Mouse (Mus musculus) kidney, embryonic 16.5 days (tissue): Measurements from ENCODE around the gene Arrdc3. TPM values are rescaled to one million over a fixed set of nuclear protein-coding genes. Genes with fewer than 3 reads are reported as not detected.

Experiments
- ATAC-seq: fragments of 200-750 bp; cut with Nextera tagmentation; 2 replicates; pipeline ENCODE4 v1.8.0; 2017; ENCODE audit warnings: moderate TSS enrichment; ENCODE audit not compliant: low FRiP score, low TSS enrichment
- H3K27ac ChIP-seq: fragments of 300-500 bp; sonication (generic); 2 replicates; pipeline ENCODE4 v1.5.1; 2014; ENCODE audit warnings: low read length
- H3K27me3 ChIP-seq: fragments of 300-500 bp; sonication (generic); 2 replicates; pipeline ENCODE4 v1.6.1; 2014; ENCODE audit warnings: low read length, control low read depth, mixed read lengths; ENCODE audit not compliant: insufficient read depth
- H3K36me3 ChIP-seq: fragments of 300-500 bp; sonication (generic); 2 replicates; pipeline ENCODE4 v1.6.1; 2014; ENCODE audit warnings: low read length, control low read depth, mixed read lengths; ENCODE audit not compliant: insufficient read depth
- H3K4me1 ChIP-seq: fragments of 300-500 bp; sonication (generic); 2 replicates; pipeline ENCODE4 v1.6.1; 2014; ENCODE audit warnings: low read length, control low read depth, mixed read lengths; ENCODE audit not compliant: insufficient read depth
- H3K4me2 ChIP-seq: fragments of 300-500 bp; sonication (generic); replicated peaks from 2 replicates; pipeline ENCODE4 v1.6.1; 2014; ENCODE audit warnings: low read depth, low read length
- H3K4me3 ChIP-seq: fragments of 300-500 bp; sonication (generic); 2 replicates; pipeline ENCODE4 v1.5.1; 2014; ENCODE audit warnings: mild to moderate bottlenecking, low read length
- H3K9ac ChIP-seq: fragments of 300-500 bp; sonication (generic); replicated peaks from 2 replicates; pipeline ENCODE4 v1.6.1; 2014; ENCODE audit warnings: low read length
- H3K9me3 ChIP-seq: fragments of 300-500 bp; sonication (generic); 2 replicates; pipeline ENCODE4 v1.6.1; 2016; ENCODE audit warnings: low read length, control low read depth
- WGBS: fragments of 180-500 bp; shearing (Covaris S2); extraction: QIAGEN DNeasy Blood & Tissue Kit; methylation state at CpG from one replicate; pipeline ENCODE4 v1.1.7; 2014; 5-methylcytosine and 5-hydroxymethylcytosine counted together
- polyA plus RNA-seq: library from polyadenylated mRNA; unstranded; fragments of >200 nt; fragmentation: Nextera tagmentation; extraction: Ambion mirVana; gene quantifications from 2 replicates; pipeline ENCODE4 v1.2.1, GENCODE M21; 2015

The Arrdc3 gene
- polyA plus RNA-seq, 1 experiment from 2014 or later = 64.4 TPM

DNA sequence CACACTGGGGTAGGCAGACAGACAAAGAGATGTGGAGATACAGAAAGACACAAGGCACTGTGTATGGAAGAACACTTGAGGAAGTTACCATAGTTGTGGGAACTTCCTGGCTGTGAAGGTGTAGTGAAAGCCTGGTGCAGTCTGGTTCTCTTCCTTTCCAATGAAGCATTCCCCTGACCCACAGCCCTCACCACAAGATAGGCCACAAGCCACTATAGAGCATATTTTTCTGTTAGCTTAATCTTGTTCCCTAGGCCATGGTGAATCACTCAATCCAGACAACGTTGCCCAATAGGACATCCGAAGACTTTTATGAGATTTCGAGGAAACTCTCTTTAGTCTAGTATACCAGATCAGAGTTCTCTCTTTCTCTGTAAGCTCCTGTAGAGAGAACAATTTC is 19.6 kb downstream of the Arrdc3 start:
- 98% methylated on average over 3 of the region's 3 CpGs for WGBS
- Histone ChIP-seq H3K4me2 (no peak overlapping the region), H3K9ac (no peak overlapping the region), H3K4me1 (no peaks in the 10 kb centered on the region), H3K27ac (no peak overlapping the region), H3K9me3 (0 out of 2 replicates have a peak, but pooled peaks cover 2% of the 10 kb centered on the region), H3K27me3 (no peaks in the 10 kb centered on the region), H3K36me3 (peaks cover 5% of the 10 kb centered on the region; the same call in 1 of the 2 replicates), H3K4me3 (no peak overlapping the region)
- no peak for ATAC-seq

DNA sequence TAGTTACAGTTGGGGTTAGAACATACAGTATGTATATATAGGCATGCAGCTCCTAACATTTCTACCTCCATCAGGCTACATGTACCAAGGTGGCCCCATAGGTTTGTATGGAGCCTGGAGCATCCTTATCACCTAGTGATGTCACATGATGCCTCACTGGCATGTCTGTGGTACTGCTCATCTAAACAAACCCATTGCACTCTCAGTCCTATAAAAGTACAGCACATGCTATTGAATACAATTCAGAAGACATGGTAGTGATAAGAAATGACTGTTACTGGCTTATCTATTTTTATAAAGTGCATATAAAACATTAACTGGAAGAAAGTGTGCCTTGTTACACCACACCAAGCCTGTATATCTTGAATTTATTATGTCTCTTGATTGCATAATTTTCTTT is 30.2 kb downstream of the Arrdc3 start:
- no peak overlapping the region for H3K9ac ChIP-seq
- H3K4me2 ChIP-seq = no peak overlapping the region
- no peaks in the 10 kb centered on the region for H3K9me3 ChIP-seq
- no peaks in the 10 kb centered on the region for H3K36me3 ChIP-seq
- no peak for ATAC-seq
- no peak overlapping the region for H3K4me3 ChIP-seq
- H3K27me3 ChIP-seq = no peaks in the 10 kb centered on the region
- no peak overlapping the region for H3K27ac ChIP-seq
- no peaks in the 10 kb centered on the region for H3K4me1 ChIP-seq

- Histone ChIP-seq H3K4me3 (no peak overlapping the region), H3K9ac (no peak overlapping the region), H3K4me2 (no peak overlapping the region), H3K9me3 (no peaks in the 10 kb centered on the region), H3K27me3 (no peaks in the 10 kb centered on the region), H3K36me3 (no peaks in the 10 kb centered on the region), H3K4me1 (no peaks in the 10 kb centered on the region), H3K27ac (no peak overlapping the region)
- WGBS = 92% methylated on average over 6 of the region's 6 CpGs
- ATAC-seq = no peak
These were observed 37.8 kb downstream of the Arrdc3 start for GRCm38 (mm10) chr13:80920939-80921338.

GRCm38 (mm10) chr13:80921593-80922327 is 38.6 kb downstream of the Arrdc3 start:
- Histone ChIP-seq H3K9ac (no peak overlapping the region), H3K4me1 (no peaks in the 10 kb centered on the region), H3K27ac (no peak overlapping the region), H3K27me3 (no peaks in the 10 kb centered on the region), H3K36me3 (no peaks in the 10 kb centered on the region), H3K4me3 (no peak overlapping the region), H3K9me3 (no peaks in the 10 kb centered on the region), H3K4me2 (no peak overlapping the region)
- 53% methylated on average over 7 of the region's 7 CpGs for WGBS
- ATAC-seq = no peak

DNA sequence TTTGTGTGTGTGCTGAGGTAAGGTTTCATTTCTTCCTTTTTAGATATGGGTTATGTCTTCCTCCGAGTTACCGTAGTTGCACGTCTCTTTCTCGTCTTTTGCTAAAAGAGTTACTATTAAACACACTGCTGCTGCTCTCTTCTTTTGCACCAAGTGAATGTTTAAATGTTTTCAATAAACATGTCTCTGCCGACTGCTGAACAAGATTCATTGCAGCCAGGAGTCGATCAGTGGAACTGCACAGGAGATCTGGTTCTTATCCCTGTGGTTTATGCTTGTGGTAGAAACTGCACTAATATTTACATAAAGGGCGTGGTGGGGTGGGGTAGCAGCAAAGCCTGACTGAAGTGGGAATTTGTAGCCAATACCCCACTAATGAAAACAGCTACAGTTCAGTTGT is 45.0 kb downstream of the Arrdc3 start:
- no peak overlapping the region for H3K4me2 ChIP-seq
- no peak for ATAC-seq
- H3K4me1 ChIP-seq = no peaks in the 10 kb centered on the region
- H3K9me3 ChIP-seq = no peaks in the 10 kb centered on the region
- H3K9ac ChIP-seq = no peak overlapping the region
- H3K27ac ChIP-seq = no peak overlapping the region
- no peaks in the 10 kb centered on the region for H3K36me3 ChIP-seq
- WGBS = 47% methylated on average over 7 of the region's 7 CpGs
- H3K27me3 ChIP-seq = no peaks in the 10 kb centered on the region
- H3K4me3 ChIP-seq = no peak overlapping the region

DNA sequence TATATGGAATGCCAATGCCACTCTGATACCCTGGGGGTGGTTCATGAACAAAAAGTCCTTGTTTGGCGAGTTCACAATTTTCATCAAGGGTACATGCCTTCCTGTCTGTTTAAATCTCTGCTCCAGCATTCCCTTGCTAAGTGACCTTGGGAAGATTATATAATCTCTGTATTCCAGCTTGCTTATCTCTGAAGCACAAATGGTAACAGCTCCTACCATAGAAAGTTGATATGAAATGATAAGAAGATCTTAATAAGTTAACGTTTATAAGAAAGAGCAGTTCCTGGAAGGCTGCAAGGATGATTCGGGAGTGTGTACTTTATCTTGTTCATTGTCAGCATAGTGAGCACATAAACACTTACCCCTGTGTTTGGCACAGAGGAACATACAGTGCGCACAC is 46.8 kb downstream of the Arrdc3 start:
- H3K27me3 ChIP-seq = no peaks in the 10 kb centered on the region
- 77% methylated on average over 4 of the region's 4 CpGs for WGBS
- H3K4me1 ChIP-seq = no peaks in the 10 kb centered on the region
- no peak overlapping the region for H3K4me3 ChIP-seq
- no peak overlapping the region for H3K4me2 ChIP-seq
- no peak for ATAC-seq
- no peak overlapping the region for H3K9ac ChIP-seq
- H3K36me3 ChIP-seq = no peaks in the 10 kb centered on the region
- no peaks in the 10 kb centered on the region for H3K9me3 ChIP-seq
- no peak overlapping the region for H3K27ac ChIP-seq

GRCm38 (mm10) chr13:80932816-80933402 is 49.7 kb downstream of the Arrdc3 start:
- 0 out of 2 replicates have a peak, but pooled peaks have one; percentile 27 for ATAC-seq
- 58% methylated on average over 5 of the region's 5 CpGs for WGBS

DNA sequence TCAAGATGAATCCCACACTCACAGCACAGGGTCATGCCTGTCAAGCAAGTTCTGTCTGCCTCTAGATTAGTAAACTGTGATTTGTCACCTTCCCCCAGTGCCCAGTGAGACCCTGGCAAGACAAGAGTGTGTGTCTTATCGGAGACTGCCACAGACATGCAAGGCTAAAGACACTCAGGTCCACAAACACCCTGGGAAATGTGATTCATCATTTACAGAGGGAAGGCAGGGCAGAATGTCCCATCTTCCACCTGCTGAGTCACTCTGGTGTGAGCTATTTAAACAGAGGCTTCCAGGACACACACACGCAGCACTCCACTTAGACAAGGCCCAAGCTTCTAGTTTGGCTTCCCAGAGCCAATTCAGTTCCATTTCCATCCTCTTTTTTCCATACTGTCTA is 53.2 kb downstream of the Arrdc3 start:
- H3K4me3 ChIP-seq = no peak overlapping the region
- no peaks in the 10 kb centered on the region for H3K27me3 ChIP-seq
- no peak for ATAC-seq
- peaks cover 11% of the 10 kb centered on the region for H3K4me1 ChIP-seq
- H3K9me3 ChIP-seq = no peaks in the 10 kb centered on the region
- WGBS = 84% methylated on average over 2 of the region's 2 CpGs
- H3K4me2 ChIP-seq = no peak overlapping the region
- no peak overlapping the region for H3K27ac ChIP-seq
- H3K9ac ChIP-seq = no peak overlapping the region
- no peaks in the 10 kb centered on the region for H3K36me3 ChIP-seq

More at GRCm38 (mm10) chr13:80932816-80933402, 49.7 kb downstream of the Arrdc3 start:
- Histone ChIP-seq H3K27ac (no peak overlapping the region), H3K4me3 (no peak overlapping the region), H3K9me3 (no peaks in the 10 kb centered on the region), H3K36me3 (no peaks in the 10 kb centered on the region), H3K27me3 (no peaks in the 10 kb centered on the region), H3K9ac (no peak overlapping the region), H3K4me2 (no peak overlapping the region), H3K4me1 (no peaks in the 10 kb centered on the region)

DNA sequence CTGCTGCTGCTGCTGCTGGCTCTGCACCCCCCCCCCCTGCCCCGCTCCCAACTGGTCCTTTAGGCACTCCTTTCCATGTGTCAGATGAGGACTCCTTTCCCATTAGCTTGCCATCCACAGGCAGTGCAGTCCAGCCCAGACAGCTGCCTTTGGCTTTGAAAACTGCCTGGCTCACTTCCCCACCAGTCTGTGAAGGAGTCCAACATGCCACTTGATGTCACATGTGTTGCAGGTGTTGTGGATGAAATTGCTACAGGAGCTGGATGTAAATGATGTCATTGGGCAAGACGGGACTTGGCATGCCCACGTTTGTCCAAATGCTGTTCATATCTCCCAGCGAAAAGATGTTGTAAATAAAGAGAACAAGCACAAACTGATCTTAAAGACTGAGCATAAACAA is 56.0 kb downstream of the Arrdc3 start:
- no peak for ATAC-seq

DNA sequence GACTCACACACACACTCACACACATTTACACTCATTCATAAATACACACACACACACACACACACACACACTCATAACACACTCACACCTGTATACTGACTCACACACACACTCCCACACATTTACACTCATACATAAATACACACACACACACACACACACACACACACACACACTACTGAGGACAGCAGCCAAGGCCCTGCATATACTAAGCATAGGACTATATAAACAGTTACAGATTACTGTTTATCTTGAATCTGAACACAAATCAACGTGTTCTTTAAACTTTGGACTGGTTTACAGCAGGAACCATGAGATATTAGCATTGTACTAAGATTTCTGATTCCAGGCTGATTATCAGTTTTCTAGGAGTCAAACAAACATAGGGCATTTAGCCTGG is 56.7 kb downstream of the Arrdc3 start:
- H3K27ac ChIP-seq = no peak overlapping the region
- ATAC-seq = 0 out of 2 replicates have a peak, but pooled peaks have one; percentile 41
- WGBS = 37% methylated on average over 1 of the region's 1 CpGs

More for the DNA sequence above, 56.0 kb downstream of the Arrdc3 start:
- Histone ChIP-seq H3K4me3 (no peak overlapping the region), H3K27me3 (no peaks in the 10 kb centered on the region), H3K36me3 (no peaks in the 10 kb centered on the region), H3K9me3 (no peaks in the 10 kb centered on the region), H3K4me1 (peaks cover 12% of the 10 kb centered on the region), H3K27ac (no peak overlapping the region), H3K4me2 (no peak overlapping the region), H3K9ac (no peak overlapping the region)
- 83% methylated on average over 4 of the region's 4 CpGs for WGBS

More for the DNA sequence above, 56.7 kb downstream of the Arrdc3 start:
- Histone ChIP-seq H3K27me3 (no peaks in the 10 kb centered on the region), H3K4me1 (peaks cover 12% of the 10 kb centered on the region), H3K36me3 (no peaks in the 10 kb centered on the region), H3K4me3 (no peak overlapping the region), H3K4me2 (no peak overlapping the region), H3K9me3 (no peaks in the 10 kb centered on the region), H3K9ac (no peak overlapping the region)
